Mouse (Mus musculus): ENCODE measurements around the gene Ipo11.

GRCm38 (mm10) chr13:106808821-106809220 is 127.9 kb downstream of the Ipo11 start:
- no peak for TF ChIP-seq CTCF (IDR thresholded peaks at IDR 0.05; ENCODE audit: borderline replicate concordance, control insufficient read depth, extremely low read depth, insufficient read depth, low read length, poor library complexity)
- TF ChIP-seq POLR2A (IDR thresholded peaks at IDR 0.05; ENCODE audit: control insufficient read depth, extremely low read depth, insufficient read depth, low read length, poor library complexity) = no peak

Measured in thymus, adult 2 months (tissue).